Mouse (Mus musculus) neural tube, embryonic 11.5 days (tissue): ENCODE measurements around the gene U2af2. TPM values are rescaled to one million over a fixed set of nuclear protein-coding genes. Genes with fewer than 3 reads are reported as not detected.

Experiments used
- ATAC-seq: fragments of 200-750 bp; cut with Nextera tagmentation; 2 replicates; pipeline ENCODE4 v1.8.0; 2017; ENCODE audit warnings: moderate number of reproducible peaks, mild to moderate bottlenecking, moderate TSS enrichment, moderate library complexity; ENCODE audit not compliant: insufficient read depth, low FRiP score, low TSS enrichment
- DNase-seq: peaks from one replicate; pipeline ENCODE4 v3.0.0-alpha.2; 2015; ENCODE audit warnings: low spot score
- H3K27ac ChIP-seq: fragments of 300-500 bp; sonication (generic); 2 replicates; pipeline ENCODE4 v1.5.1; 2014; ENCODE audit warnings: low read depth, mild to moderate bottlenecking, low read length
- H3K27me3 ChIP-seq: fragments of 300-500 bp; sonication (generic); 2 replicates; pipeline ENCODE4 v1.6.1; 2014; ENCODE audit warnings: mild to moderate bottlenecking, low read length, mixed read lengths; ENCODE audit not compliant: control insufficient read depth, insufficient read depth
- H3K36me3 ChIP-seq: fragments of 300-500 bp; sonication (generic); 2 replicates; pipeline ENCODE4 v1.6.1; 2014; ENCODE audit warnings: mild to moderate bottlenecking, low read length, moderate library complexity, mixed read lengths; ENCODE audit not compliant: control insufficient read depth, insufficient read depth
- H3K4me1 ChIP-seq: fragments of 300-500 bp; sonication (generic); 2 replicates; pipeline ENCODE4 v1.6.1; 2014; ENCODE audit warnings: low read length, mixed read lengths; ENCODE audit not compliant: control insufficient read depth, insufficient read depth
- H3K4me2 ChIP-seq: fragments of 300-500 bp; sonication (generic); 2 replicates; pipeline ENCODE4 v1.6.1; 2014; ENCODE audit warnings: low read depth, mild to moderate bottlenecking, moderate library complexity
- H3K4me3 ChIP-seq: fragments of 300-500 bp; sonication (generic); 2 replicates; pipeline ENCODE4 v1.5.1; 2014; ENCODE audit warnings: low read depth, low read length
- H3K9ac ChIP-seq: fragments of 300-500 bp; sonication (generic); 2 replicates; pipeline ENCODE4 v1.6.1; 2014; ENCODE audit warnings: mild to moderate bottlenecking, low read length
- H3K9me3 ChIP-seq: fragments of 300-500 bp; sonication (generic); 2 replicates; pipeline ENCODE4 v1.6.1; 2016; ENCODE audit warnings: low read length; ENCODE audit not compliant: control insufficient read depth
- WGBS: fragments of 180-500 bp; shearing (Covaris S2); extraction: QIAGEN DNeasy Blood & Tissue Kit; methylation state at CpG from one replicate; pipeline ENCODE4 v1.1.7; 2014; 5-methylcytosine and 5-hydroxymethylcytosine counted together
- polyA plus RNA-seq: library from polyadenylated mRNA; unstranded; fragments of >200 nt; fragmentation: Nextera tagmentation; extraction: Ambion mirVana; gene quantifications from 2 replicates; pipeline ENCODE4 v1.2.1, GENCODE M21; 2014

The U2af2 gene
- polyA plus RNA-seq, 1 experiment from 2014 or later = 167 TPM

DNA sequence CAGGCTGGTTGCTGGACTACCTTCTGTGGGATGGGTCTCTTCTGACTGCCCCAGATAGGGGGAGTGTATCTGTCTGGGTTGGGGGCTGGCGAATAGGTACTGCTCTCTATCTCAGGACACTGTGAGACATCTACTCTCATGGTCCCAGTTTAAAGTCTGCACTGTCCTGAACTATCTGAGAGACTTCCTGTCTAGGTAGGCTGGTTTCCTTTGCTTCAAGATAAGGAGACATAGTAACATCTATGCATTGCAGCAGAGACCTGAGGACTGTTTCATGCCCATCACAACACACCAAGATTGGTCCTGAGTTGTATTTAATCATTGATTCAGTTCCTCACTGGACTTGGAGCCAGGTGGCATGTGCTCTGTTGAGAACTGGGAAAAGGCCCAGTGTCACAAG, 23.6 kb downstream of the U2af2 start:
- Histone ChIP-seq H3K4me1 (peaks cover 10% of the 10 kb centered on the region; the same call in 1 of the 2 replicates), H3K27ac (no peak overlapping the region), H3K4me3 (no peak overlapping the region), H3K9me3 (no peaks in the 10 kb centered on the region), H3K36me3 (peaks cover 5% of the 10 kb centered on the region), H3K4me2 (no peak overlapping the region), H3K9ac (no peak overlapping the region), H3K27me3 (no peaks in the 10 kb centered on the region)
- ATAC-seq (no peak), DNase-seq (no peak)
- 96% methylated on average over 1 of the region's 1 CpGs for WGBS

DNA sequence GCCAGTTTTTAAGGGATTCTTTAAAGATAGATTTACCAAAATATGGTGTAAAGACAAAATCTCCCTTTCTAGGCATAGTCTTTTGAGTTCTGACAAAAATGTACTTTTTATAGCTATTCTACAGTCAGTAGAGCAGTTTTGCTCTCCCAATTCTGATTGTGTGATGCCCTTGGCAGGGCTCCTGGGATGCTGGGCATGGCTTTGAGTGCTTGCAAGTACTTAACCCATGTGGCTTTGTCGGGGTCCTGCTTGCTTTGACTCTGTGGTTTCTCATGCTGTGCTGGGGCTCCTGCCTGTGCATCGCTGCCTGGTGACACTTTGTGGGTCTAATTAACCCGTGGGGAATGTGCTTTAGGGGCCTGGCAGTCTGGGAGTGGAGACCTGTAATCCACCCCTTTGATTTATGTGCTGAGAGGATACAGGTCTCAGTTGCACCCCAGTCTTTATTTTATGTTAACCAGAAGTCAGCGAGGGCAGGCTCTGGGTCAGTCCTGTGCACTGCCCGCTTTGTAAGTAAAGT, 25.0 kb downstream of the U2af2 start:
- Histone ChIP-seq H3K27ac (no peak overlapping the region), H3K9me3 (no peaks in the 10 kb centered on the region), H3K4me2 (no peak overlapping the region), H3K4me3 (no peak overlapping the region), H3K36me3 (peaks cover 7% of the 10 kb centered on the region), H3K27me3 (no peaks in the 10 kb centered on the region), H3K9ac (no peak overlapping the region), H3K4me1 (no peaks in the 10 kb centered on the region)
- no peak for DNase-seq
- 73% methylated on average over 5 of the region's 5 CpGs for WGBS
- ATAC-seq = no peak

DNA sequence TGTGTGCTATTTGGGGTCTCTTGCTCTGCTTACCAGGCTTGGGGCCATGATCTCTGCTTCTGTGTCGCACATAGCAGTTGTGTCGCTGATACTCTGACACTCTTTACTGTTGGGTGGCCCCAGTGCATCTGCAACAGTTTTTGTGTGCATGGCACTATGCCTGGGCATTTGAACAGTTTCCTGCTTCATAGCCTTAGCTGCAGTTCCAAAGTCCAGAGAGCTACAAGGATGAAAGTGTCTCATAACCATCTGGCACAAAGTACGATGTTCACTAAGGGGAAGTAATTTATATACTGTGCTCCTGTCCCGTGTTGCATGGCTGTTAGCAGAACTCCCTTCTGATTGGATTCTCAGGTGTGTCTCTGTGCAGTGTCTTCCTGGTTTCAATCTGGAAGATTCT, 25.9 kb downstream of the U2af2 start:
- H3K4me1 ChIP-seq = no peaks in the 10 kb centered on the region
- DNase-seq (no peak), ATAC-seq (no peak)
- H3K36me3 ChIP-seq = peaks cover 7% of the 10 kb centered on the region
- no peak overlapping the region for H3K27ac ChIP-seq
- H3K4me3 ChIP-seq = no peak overlapping the region
- H3K9ac ChIP-seq = no peak overlapping the region
- no peak overlapping the region for H3K4me2 ChIP-seq
- WGBS = 87% methylated on average over 4 of the region's 4 CpGs
- 0 out of 2 replicates have a peak, but pooled peaks cover 2% of the 10 kb centered on the region for H3K9me3 ChIP-seq
- no peaks in the 10 kb centered on the region for H3K27me3 ChIP-seq

DNA sequence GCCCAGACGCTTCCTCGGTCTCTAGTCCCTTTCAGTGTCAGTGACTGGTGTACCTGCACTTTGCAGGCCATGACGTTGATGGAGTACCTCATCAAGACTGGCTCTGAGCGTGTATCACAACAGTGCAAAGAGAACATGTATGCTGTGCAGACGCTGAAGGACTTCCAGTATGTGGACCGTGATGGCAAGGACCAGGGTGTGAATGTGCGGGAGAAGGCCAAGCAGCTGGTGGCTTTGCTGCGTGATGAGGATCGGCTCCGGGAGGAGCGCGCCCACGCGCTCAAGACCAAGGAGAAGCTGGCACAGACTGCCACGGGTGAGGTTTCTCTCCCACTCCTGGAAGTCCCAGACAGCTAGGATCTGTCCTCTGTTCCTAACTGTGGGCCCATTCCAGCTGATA, 27.9 kb downstream of the U2af2 start:
- DNase-seq (no peak), ATAC-seq (no peak)
- H3K9ac ChIP-seq = no peak overlapping the region
- peaks cover 12% of the 10 kb centered on the region for H3K36me3 ChIP-seq
- no peaks in the 10 kb centered on the region for H3K27me3 ChIP-seq
- H3K9me3 ChIP-seq = 0 out of 2 replicates have a peak, but pooled peaks cover 2% of the 10 kb centered on the region
- H3K27ac ChIP-seq = no peak overlapping the region
- WGBS = 96% methylated on average over 15 of the region's 15 CpGs
- H3K4me3 ChIP-seq = no peak overlapping the region
- no peak overlapping the region for H3K4me2 ChIP-seq
- H3K4me1 ChIP-seq = no peaks in the 10 kb centered on the region

DNA sequence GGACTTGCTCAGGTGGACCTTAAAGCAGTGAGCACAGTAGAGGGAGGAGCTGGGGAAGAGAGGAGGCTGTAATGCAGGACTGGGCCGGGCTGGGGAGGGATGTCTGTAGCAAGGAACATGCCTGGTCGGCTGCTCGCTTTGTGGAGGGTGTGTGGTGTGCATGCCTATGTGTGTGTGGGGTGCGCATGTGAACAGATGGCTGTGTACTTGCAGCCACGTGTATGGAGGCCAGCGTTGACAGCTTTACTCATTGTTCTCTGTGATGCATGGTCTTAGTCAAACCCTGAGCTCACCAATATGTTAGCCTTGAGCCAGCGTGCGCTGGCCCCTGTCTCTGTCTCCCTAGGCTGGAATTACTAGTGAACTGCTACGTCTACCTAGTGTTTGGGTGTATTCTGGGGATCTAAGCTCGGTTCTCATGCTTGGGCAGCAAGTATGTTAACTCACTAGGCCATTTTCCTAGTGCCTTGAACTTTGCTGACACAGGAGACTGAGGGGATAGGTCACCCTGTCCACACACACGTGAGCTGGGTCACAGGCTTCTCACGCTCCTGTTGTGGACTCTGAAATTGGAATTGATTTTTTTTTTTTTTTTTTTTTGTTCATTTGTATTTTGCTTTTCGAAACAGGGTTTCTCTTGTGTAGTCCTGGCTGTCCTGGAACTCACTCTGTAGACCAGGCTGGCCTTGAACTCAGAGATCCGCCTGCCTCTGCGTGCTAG, 29.2 kb downstream of the U2af2 start:
- no peak for ATAC-seq
- peaks cover 19% of the 10 kb centered on the region for H3K36me3 ChIP-seq
- 0 out of 2 replicates have a peak, but pooled peaks cover 2% of the 10 kb centered on the region for H3K9me3 ChIP-seq
- WGBS = 90% methylated on average over 15 of the region's 15 CpGs
- no peak overlapping the region for H3K27ac ChIP-seq
- no peaks in the 10 kb centered on the region for H3K27me3 ChIP-seq
- H3K4me2 ChIP-seq = no peak overlapping the region
- no peak for DNase-seq
- no peak overlapping the region for H3K4me3 ChIP-seq
- no peaks in the 10 kb centered on the region for H3K4me1 ChIP-seq
- no peak overlapping the region for H3K9ac ChIP-seq

DNA sequence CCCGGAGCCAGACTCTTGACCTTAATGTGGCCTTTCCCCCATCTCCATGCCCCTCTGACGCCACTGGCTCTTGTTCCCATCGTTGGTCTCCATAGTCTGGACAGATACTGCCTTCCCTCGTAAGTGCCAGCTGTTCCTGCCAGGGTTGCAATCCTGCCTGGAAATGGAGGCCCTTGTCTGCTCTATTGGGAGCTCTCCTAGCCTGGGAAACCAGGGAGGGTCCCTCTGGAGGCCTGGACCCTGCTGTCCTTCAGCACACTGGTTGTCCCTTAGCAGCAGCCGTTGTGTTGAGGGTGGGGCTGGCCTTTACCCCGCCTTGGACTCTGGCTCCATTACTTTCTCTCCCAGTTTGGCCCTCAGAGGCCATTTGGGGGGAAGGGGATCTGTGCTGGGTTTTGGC, 30.4 kb downstream of the U2af2 start:
- 0 out of 2 replicates have a peak, but pooled peaks cover 2% of the 10 kb centered on the region for H3K9me3 ChIP-seq
- no peaks in the 10 kb centered on the region for H3K4me1 ChIP-seq
- no peaks in the 10 kb centered on the region for H3K27me3 ChIP-seq
- H3K27ac ChIP-seq = no peak overlapping the region
- H3K36me3 ChIP-seq = peaks cover 20% of the 10 kb centered on the region
- ATAC-seq (no peak), DNase-seq (no peak)
- no peak overlapping the region for H3K4me2 ChIP-seq
- no peak overlapping the region for H3K9ac ChIP-seq
- no peak overlapping the region for H3K4me3 ChIP-seq
- WGBS = 82% methylated on average over 6 of the region's 6 CpGs

DNA sequence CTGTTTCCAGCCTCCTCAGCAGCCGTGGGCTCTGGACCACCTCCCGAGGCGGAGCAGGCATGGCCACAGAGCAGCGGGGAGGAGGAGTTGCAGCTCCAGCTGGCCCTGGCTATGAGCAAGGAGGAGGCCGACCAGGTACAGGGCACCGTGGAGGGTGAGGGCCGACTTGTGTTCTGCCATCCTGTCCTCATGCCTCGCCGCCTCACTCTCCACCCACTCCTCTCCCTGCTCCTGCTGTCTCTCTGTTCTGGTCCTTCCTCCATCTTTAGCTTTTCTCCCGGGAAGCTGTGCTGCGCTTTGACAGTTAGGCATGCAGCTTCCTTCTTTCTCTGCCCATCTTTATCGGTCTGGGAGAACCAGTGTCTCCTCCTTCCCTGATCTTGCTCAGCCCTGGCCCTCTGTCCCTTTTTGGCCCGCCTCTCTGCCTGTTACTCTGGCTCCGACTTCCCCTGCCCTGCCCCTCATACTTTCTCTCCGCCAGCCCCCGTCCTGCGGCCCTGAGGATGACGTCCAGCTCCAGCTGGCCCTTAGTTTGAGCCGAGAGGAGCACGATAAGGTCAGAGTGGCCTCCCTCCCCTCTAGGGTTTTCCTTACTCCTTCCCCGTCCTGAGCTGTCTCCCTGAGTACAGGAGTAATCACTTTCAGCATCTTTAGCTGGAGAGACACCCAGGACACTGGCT, 31.0 kb downstream of the U2af2 start:
- Histone ChIP-seq H3K4me2 (no peak overlapping the region), H3K4me1 (no peaks in the 10 kb centered on the region), H3K36me3 (peaks cover 26% of the 10 kb centered on the region), H3K9ac (no peak overlapping the region), H3K4me3 (no peak overlapping the region), H3K27me3 (no peaks in the 10 kb centered on the region), H3K9me3 (0 out of 2 replicates have a peak, but pooled peaks cover 2% of the 10 kb centered on the region), H3K27ac (no peak overlapping the region)
- WGBS = 84% methylated on average over 21 of the region's 21 CpGs
- DNase-seq (no peak), ATAC-seq (no peak)

DNA sequence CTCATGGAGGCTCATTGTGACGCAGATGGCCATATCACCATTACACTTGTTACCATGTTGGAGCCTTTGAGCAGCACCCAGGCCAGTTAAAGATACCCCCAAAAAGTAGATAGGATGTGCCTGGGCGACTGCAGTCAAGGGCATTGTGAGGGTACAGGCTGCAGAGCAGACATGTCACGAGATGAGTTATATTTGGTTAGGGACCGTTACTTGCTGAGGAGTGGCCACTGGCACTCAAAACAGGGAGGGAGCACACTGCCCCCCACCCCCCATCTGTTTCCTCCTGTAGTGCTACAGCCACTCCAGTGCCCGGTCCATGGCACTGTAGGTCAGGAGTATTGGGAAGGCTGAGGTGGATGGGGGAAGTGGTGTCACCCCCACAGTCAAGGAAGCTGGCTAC, 36.8 kb downstream of the U2af2 start:
- Histone ChIP-seq H3K27me3 (no peaks in the 10 kb centered on the region), H3K4me2 (no peak overlapping the region), H3K36me3 (peaks cover 28% of the 10 kb centered on the region), H3K4me1 (no peaks in the 10 kb centered on the region), H3K9ac (no peak overlapping the region), H3K4me3 (no peak overlapping the region), H3K27ac (no peak overlapping the region), H3K9me3 (no peaks in the 10 kb centered on the region)
- ATAC-seq (no peak), DNase-seq (no peak)
- 90% methylated on average over 5 of the region's 5 CpGs for WGBS

DNA sequence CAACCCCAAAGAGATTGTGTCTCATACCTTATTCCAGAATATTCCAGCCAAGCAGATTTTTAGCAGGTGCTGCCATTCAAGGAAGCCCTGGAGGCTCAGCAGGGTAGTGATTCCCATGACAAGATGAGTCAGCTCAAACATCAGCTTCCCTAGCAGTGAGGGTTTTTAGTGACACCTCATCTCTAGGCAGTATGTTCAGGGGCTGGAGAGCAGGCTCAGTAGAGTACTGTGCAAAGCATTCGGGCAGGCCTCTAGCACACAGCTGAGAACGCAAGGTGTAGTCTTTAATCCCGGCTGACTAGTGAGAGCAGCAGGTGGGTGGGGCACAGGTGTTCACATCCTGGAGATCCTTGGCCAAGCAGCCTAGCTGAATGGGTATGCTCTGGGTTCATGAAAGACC, 37.9 kb downstream of the U2af2 start:
- WGBS = 88% methylated on average over 3 of the region's 3 CpGs
- no peak for DNase-seq
- Histone ChIP-seq H3K27me3 (no peaks in the 10 kb centered on the region), H3K9me3 (no peaks in the 10 kb centered on the region), H3K27ac (no peak overlapping the region), H3K4me2 (no peak overlapping the region), H3K36me3 (peaks cover 22% of the 10 kb centered on the region), H3K4me3 (no peak overlapping the region), H3K9ac (no peak overlapping the region), H3K4me1 (no peaks in the 10 kb centered on the region)
- no peak for ATAC-seq
